Mouse (Mus musculus): ENCODE measurements around the gene Tcf20. TPM values are rescaled to one million over a fixed set of nuclear protein-coding genes. Genes with fewer than 3 reads are reported as not detected.

The Tcf20 gene
- polyA plus RNA-seq, 1 experiment from 2014 or later = 13.7 TPM

DNA sequence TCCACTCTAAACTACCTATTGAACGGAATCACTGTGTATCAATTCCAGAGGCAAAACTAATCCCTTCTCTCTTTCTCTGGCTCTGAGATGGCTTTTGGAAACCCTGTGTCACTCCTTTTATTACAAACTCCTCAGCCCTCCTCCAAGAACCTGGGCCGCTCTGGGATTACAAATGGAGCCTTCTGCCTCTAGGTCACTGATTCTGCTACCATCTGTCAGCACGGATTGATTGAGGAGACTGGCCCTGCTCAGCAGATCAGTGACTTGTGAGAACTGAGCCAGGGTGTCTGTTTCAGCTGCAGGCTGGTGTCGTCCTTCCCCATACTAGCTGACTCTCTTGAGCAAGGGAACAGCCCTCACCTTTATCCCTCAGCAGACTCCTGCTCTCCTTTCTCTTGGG, 85.2 kb downstream of the Tcf20 start:
- Histone ChIP-seq H3K4me1 (peaks cover 89% of the 10 kb centered on the region), H3K27me3 (peaks cover 64% of the 10 kb centered on the region), H3K27ac (replicated peaks) (peak overlapping the region; percentile 1; the same call in 1 of the 2 replicates), H3K4me2 (replicated peaks) (no peak overlapping the region), H3K9me3 (no peaks in the 10 kb centered on the region), H3K9ac (replicated peaks) (no peak overlapping the region), H3K4me3 (no peak overlapping the region), H3K36me3 (no peaks in the 10 kb centered on the region)
- 18% methylated on average over 4 of the region's 4 CpGs for WGBS
- no peak for ATAC-seq (ENCODE audit: low FRiP score, low read depth)

- no peak overlapping the region for H3K4me3 ChIP-seq
- H3K4me2 ChIP-seq (replicated peaks) = 0 out of 2 replicates have a peak overlapping the region, but pooled peaks have one; percentile 13
- no peaks in the 10 kb centered on the region for H3K36me3 ChIP-seq
- no peak for ATAC-seq (ENCODE audit: low FRiP score, low read depth)
- 0 out of 2 replicates have a peak overlapping the region, but pooled peaks have one; percentile 35 for H3K27ac ChIP-seq (replicated peaks)
- H3K9ac ChIP-seq (replicated peaks) = peak overlapping the region; percentile 31; the same call in 1 of the 2 replicates
- peaks cover 83% of the 10 kb centered on the region for H3K4me1 ChIP-seq
- H3K9me3 ChIP-seq = no peaks in the 10 kb centered on the region
- H3K27me3 ChIP-seq = peaks cover 52% of the 10 kb centered on the region
- WGBS = 10% methylated on average over 6 of the region's 6 CpGs
These were observed 86.4 kb downstream of the Tcf20 start for GRCm38 (mm10) chr15:82901306-82901705.

- peak overlapping the region; percentile 68 for H3K4me2 ChIP-seq (replicated peaks)
- no peak for ATAC-seq (ENCODE audit: low FRiP score, low read depth)
- H3K9me3 ChIP-seq = no peaks in the 10 kb centered on the region
- H3K36me3 ChIP-seq = no peaks in the 10 kb centered on the region
- WGBS = 42% methylated on average over 3 of the region's 3 CpGs
- peaks cover 74% of the 10 kb centered on the region for H3K4me1 ChIP-seq
- H3K27me3 ChIP-seq = peaks cover 42% of the 10 kb centered on the region
- H3K27ac ChIP-seq (replicated peaks) = no peak overlapping the region
- H3K9ac ChIP-seq (replicated peaks) = no peak overlapping the region
- H3K4me3 ChIP-seq = peak overlapping the region; percentile 96
These were observed 87.3 kb downstream of the Tcf20 start for GRCm38 (mm10) chr15:82900331-82900730.

GRCm38 (mm10) chr15:82899676-82900301, 87.9 kb downstream of the Tcf20 start:
- WGBS = 3% methylated on average over 23 of the region's 56 CpGs
- Histone ChIP-seq H3K9ac (replicated peaks) (peak overlapping the region; percentile 84), H3K4me1 (peaks cover 69% of the 10 kb centered on the region), H3K9me3 (no peaks in the 10 kb centered on the region), H3K4me3 (peak overlapping the region; percentile 96), H3K36me3 (no peaks in the 10 kb centered on the region), H3K27ac (replicated peaks) (peak overlapping the region; percentile 98), H3K4me2 (replicated peaks) (peak overlapping the region; percentile 96), H3K27me3 (peaks cover 37% of the 10 kb centered on the region)
- ATAC-seq (ENCODE audit: low FRiP score, low read depth) = peak; percentile 93

- no peaks in the 10 kb centered on the region for H3K36me3 ChIP-seq
- H3K4me1 ChIP-seq = peaks cover 61% of the 10 kb centered on the region
- peak overlapping the region; percentile 98 for H3K27ac ChIP-seq (replicated peaks)
- under 1% methylated on average over 69 of the region's 98 CpGs for WGBS
- ATAC-seq (ENCODE audit: low FRiP score, low read depth) = peak; percentile 54
- peak overlapping the region; percentile 84 for H3K9ac ChIP-seq (replicated peaks)
- H3K27me3 ChIP-seq = peaks cover 31% of the 10 kb centered on the region
- peak overlapping the region; percentile 96 for H3K4me3 ChIP-seq
- no peaks in the 10 kb centered on the region for H3K9me3 ChIP-seq
- H3K4me2 ChIP-seq (replicated peaks) = peak overlapping the region; percentile 96
These were observed 88.7 kb downstream of the Tcf20 start for GRCm38 (mm10) chr15:82898740-82899675.

DNA sequence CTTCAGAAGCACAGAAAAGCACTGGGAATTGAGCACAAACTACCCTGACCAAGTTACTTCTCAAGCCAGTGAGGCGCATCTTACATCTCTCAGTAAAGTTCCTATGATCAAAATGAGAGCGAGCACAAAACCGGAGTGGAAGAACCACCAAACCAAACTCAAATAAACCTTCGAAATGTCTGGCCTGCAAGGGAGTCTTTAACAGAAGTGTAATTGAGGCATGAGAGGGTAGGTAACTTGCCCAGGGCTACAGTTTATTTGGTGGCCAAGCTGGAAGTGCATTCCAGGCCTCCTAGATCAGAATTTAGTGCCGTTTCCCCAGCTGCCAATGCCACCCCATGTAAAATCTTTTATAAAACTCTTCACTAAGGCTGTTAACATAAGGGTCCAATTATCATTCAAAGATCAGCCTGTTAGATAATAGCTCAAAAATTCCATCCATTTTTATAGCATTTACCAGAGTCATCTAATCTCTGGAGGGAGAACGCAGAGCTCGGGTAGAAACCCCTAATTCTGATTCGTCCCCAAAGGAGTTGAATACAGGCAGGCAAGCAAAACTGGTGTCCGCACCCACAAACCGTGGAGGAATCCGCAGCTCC, 89.4 kb downstream of the Tcf20 start:
- no peak for ATAC-seq (ENCODE audit: low FRiP score, low read depth)
- Histone ChIP-seq H3K27ac (replicated peaks) (peak overlapping the region; percentile 98), H3K4me3 (peak overlapping the region; percentile 96), H3K9me3 (no peaks in the 10 kb centered on the region), H3K27me3 (peaks cover 24% of the 10 kb centered on the region), H3K9ac (replicated peaks) (peak overlapping the region; percentile 84), H3K4me1 (peaks cover 55% of the 10 kb centered on the region), H3K36me3 (no peaks in the 10 kb centered on the region), H3K4me2 (replicated peaks) (peak overlapping the region; percentile 96)
- 18% methylated on average over 11 of the region's 11 CpGs for WGBS

DNA sequence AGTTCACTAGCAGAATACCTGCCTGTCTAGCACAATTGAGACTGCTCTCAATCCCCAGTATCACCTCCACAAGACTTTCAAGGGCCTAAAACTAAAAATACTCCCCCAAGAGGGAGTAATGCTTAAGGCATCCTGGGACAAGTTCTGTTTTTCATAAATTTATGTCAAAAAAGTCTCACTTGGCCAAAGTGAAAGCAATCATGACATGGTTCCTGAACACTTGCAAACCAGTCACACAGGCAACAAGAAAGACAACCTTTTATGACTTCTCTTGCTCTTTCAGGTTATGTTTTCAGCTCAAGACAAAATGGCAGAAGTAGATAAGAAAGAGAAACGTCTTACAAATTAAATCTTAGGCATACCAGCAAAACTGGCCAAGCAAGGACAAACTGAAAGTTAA, 91.3 kb downstream of the Tcf20 start:
- no peak overlapping the region for H3K27ac ChIP-seq (replicated peaks)
- H3K9ac ChIP-seq (replicated peaks) = no peak overlapping the region
- no peaks in the 10 kb centered on the region for H3K9me3 ChIP-seq
- H3K4me2 ChIP-seq (replicated peaks) = no peak overlapping the region
- peaks cover 8% of the 10 kb centered on the region for H3K27me3 ChIP-seq
- H3K4me3 ChIP-seq = no peak overlapping the region
- 89% methylated on average over 1 of the region's 1 CpGs for WGBS
- H3K4me1 ChIP-seq = peaks cover 37% of the 10 kb centered on the region
- no peak for ATAC-seq (ENCODE audit: low FRiP score, low read depth)
- no peaks in the 10 kb centered on the region for H3K36me3 ChIP-seq

GRCm38 (mm10) chr15:82890470-82890869, 97.2 kb downstream of the Tcf20 start:
- ATAC-seq (ENCODE audit: low FRiP score, low read depth) = no peak
- Histone ChIP-seq H3K9me3 (no peaks in the 10 kb centered on the region), H3K9ac (replicated peaks) (no peak overlapping the region), H3K4me2 (replicated peaks) (no peak overlapping the region), H3K27ac (replicated peaks) (no peak overlapping the region), H3K36me3 (no peaks in the 10 kb centered on the region), H3K4me1 (no peaks in the 10 kb centered on the region), H3K4me3 (no peak overlapping the region), H3K27me3 (no peaks in the 10 kb centered on the region)

DNA sequence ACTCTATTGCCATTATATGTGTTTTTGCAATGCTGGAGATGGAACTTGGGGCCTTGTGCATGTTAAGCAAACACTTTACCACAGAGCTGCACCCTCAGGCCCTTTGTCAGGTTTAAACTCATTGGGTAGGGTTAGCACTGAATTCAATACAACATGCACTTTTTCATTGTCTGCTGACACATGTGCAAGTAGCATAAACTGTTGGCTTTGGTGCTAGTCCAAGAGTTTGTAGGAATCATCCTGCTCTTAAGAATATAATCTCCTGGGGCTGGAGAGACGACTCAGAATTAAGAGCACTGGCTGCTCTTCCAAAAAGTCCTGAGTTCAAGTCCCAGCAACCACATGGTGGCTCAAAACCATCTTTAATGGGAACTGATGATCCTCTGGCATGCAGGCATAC, 98.2 kb downstream of the Tcf20 start:
- no peaks in the 10 kb centered on the region for H3K9me3 ChIP-seq
- no peak overlapping the region for H3K9ac ChIP-seq (replicated peaks)
- H3K4me2 ChIP-seq (replicated peaks) = no peak overlapping the region
- no peak overlapping the region for H3K4me3 ChIP-seq
- no peaks in the 10 kb centered on the region for H3K27me3 ChIP-seq
- H3K36me3 ChIP-seq = no peaks in the 10 kb centered on the region
- 82% methylated on average over 1 of the region's 1 CpGs for WGBS
- no peaks in the 10 kb centered on the region for H3K4me1 ChIP-seq
- no peak overlapping the region for H3K27ac ChIP-seq (replicated peaks)
- no peak for ATAC-seq (ENCODE audit: low FRiP score, low read depth)

- Histone ChIP-seq H3K9ac (replicated peaks) (no peak overlapping the region), H3K27me3 (no peaks in the 10 kb centered on the region), H3K9me3 (no peaks in the 10 kb centered on the region), H3K4me3 (no peak overlapping the region), H3K4me1 (no peaks in the 10 kb centered on the region), H3K4me2 (replicated peaks) (no peak overlapping the region), H3K27ac (replicated peaks) (no peak overlapping the region), H3K36me3 (no peaks in the 10 kb centered on the region)
- ATAC-seq (ENCODE audit: low FRiP score, low read depth) = no peak
- WGBS = 89% methylated on average over 2 of the region's 2 CpGs
These were observed 99.2 kb downstream of the Tcf20 start for GRCm38 (mm10) chr15:82888466-82888865.

DNA sequence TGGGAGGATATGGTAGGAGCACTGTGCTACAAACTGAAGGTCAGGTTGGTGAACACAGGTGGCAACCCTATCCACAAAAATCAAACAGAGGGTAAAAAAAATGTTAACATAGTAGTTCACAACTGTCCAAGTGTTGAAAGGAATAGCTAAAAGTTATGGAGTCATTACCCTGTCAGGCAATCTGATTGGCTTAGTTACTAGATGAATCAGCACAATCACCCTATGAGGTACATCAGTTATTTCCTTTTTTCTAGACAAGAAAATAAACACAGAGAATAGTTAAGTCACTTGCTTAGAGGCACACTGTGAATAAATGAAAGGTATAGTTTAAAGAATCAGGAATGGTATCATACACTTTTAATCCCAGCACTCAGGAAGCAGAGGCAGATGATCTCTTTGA, 110.4 kb downstream of the Tcf20 start:
- H3K9me3 ChIP-seq = no peaks in the 10 kb centered on the region
- no peak overlapping the region for H3K4me3 ChIP-seq
- no peak overlapping the region for H3K4me2 ChIP-seq (replicated peaks)
- no peak for ATAC-seq (ENCODE audit: low FRiP score, low read depth)
- no peak overlapping the region for H3K9ac ChIP-seq (replicated peaks)
- H3K27me3 ChIP-seq = no peaks in the 10 kb centered on the region
- H3K27ac ChIP-seq (replicated peaks) = no peak overlapping the region
- no peaks in the 10 kb centered on the region for H3K36me3 ChIP-seq
- no peaks in the 10 kb centered on the region for H3K4me1 ChIP-seq

GRCm38 (mm10) chr15:82876863-82877262, 110.8 kb downstream of the Tcf20 start:
- Histone ChIP-seq H3K4me3 (no peak overlapping the region), H3K36me3 (no peaks in the 10 kb centered on the region), H3K27me3 (no peaks in the 10 kb centered on the region), H3K4me2 (replicated peaks) (no peak overlapping the region), H3K4me1 (no peaks in the 10 kb centered on the region), H3K9ac (replicated peaks) (no peak overlapping the region), H3K27ac (replicated peaks) (no peak overlapping the region), H3K9me3 (no peaks in the 10 kb centered on the region)
- 90% methylated on average over 2 of the region's 2 CpGs for WGBS
- ATAC-seq (ENCODE audit: low FRiP score, low read depth) = no peak
